Mouse (Mus musculus): ENCODE data around the gene Mettl5.

DNA sequence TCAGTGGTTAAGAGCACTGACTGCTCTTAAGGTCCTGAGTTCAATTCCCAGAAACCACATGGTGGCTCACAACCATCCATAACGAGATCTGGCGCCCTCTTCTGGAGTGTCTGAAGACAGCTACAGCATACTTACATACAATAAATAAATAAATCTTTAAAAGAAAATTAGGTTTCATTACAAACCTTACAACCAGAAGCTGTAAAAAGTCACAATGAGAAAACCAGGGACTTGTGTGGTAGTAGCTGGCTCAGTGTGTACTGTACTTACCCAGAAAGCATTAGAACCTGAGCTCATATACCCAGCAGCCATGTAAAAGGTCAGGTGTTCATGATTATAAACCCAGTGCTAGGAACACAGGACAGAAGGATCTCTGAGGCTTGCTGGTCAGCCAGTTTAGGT, 1.4 kb downstream of the Mettl5 start:
- TF ChIP-seq CTCF (IDR thresholded peaks at IDR 0.05; ENCODE audit: low read depth, low read length) (no peak), EP300 (IDR thresholded peaks at IDR 0.05; ENCODE audit: insufficient read depth, low read depth, low read length) (no peak)

Data from ES-Bruce4 (cell line).